Comparison of ENCODE assay signal across 8 mouse cellular contexts in the genomic region with DNA sequence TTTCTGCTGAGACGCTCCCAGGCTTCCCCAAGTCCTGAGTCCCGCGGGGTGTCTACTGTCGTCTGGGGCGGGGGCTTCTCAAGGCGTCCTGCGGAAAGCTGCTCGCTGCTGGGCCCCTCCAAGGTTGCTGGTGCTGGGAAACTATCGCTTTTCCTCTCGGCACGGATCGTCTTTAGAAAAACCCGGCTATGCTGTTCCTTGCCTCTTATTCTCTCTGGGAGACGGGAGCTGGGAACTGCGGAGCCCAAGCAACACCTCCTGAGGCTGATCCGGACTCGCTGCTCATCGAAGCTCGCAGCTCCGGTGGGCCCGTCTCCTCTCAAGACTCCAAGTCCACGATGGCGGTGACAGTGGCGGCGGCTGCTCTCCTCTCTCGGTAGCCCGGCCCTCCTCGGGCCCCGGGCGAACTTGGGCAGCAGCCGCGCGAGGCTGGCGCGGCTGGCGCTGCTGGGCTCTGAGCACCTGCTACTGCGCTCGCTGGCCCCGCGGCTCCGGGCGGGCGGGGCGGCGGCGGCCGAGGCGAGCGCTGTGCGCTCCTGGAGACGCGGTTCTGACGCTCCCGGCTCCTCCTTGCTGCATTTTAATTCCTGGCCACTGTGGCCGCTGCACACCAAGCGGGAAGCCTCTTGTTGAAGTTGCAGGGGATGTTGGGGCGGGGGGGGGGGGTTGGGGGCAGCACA.
DNase-seq lines count a peak whose midpoint lies in the region; ATAC-seq and TF ChIP-seq lines count a peak whose summit lies in the region.

No protein-coding gene starts in this region.

- no peaks in the 10 kb centered on the region for H3K9me3 ChIP-seq in heart, embryonic 13.5 days
- H3K9me3 ChIP-seq in liver, postnatal 0 days (ENCODE audit: low read length) = no peaks in the 10 kb centered on the region

- ATAC-seq in heart, embryonic 13.5 days (ENCODE audit: extremely low read depth, insufficient number of reproducible peaks, low FRiP score, low TSS enrichment) = no peak
- no peak for ATAC-seq in liver, postnatal 0 days

- TF ChIP-seq EP300 in liver, postnatal 0 days (IDR thresholded peaks at IDR 0.05; ENCODE audit: low read depth) = no peak

- peak; percentile 48 for TF ChIP-seq CTCF in layer of hippocampus, adult 2 months (conservative IDR thresholded peaks at IDR 0.05)
- TF ChIP-seq CTCF in liver, postnatal 0 days (IDR thresholded peaks at IDR 0.05; ENCODE audit: low read depth) = no peak

- H3K9ac ChIP-seq in heart, embryonic 13.5 days = peak overlapping the region; percentile 69; the same call in 1 of the 2 replicates
- no peak overlapping the region for H3K9ac ChIP-seq in liver, postnatal 0 days (replicated peaks)

- WGBS in heart, embryonic 13.5 days = under 1% methylated on average over 57 of the region's 57 CpGs
- under 1% methylated on average over 50 of the region's 57 CpGs for WGBS in liver, postnatal 0 days (ENCODE audit: insufficient replicate concordance)

- peaks cover 85% of the 10 kb centered on the region for H3K27me3 ChIP-seq in heart, embryonic 13.5 days (replicated peaks)
- H3K27me3 ChIP-seq in liver, postnatal 0 days (ENCODE audit: insufficient read depth, low read length) = peaks cover 55% of the 10 kb centered on the region

- H3K4me1 ChIP-seq in heart, embryonic 13.5 days = peaks cover 25% of the 10 kb centered on the region
- H3K4me1 ChIP-seq in liver, postnatal 0 days (ENCODE audit: insufficient read depth) = no peaks in the 10 kb centered on the region

- H3K4me2 ChIP-seq in heart, embryonic 13.5 days = peak overlapping the region; percentile 95
- H3K4me2 ChIP-seq in liver, postnatal 0 days (ENCODE audit: low read depth, low read length) = peak overlapping the region; percentile 58; the same call in 1 of the 2 replicates

- no peak overlapping the region for H3K27ac ChIP-seq in heart, embryonic 13.5 days (replicated peaks)
- peak overlapping the region; percentile 95 for H3K27ac ChIP-seq in layer of hippocampus, adult 2 months
- H3K27ac ChIP-seq in liver, postnatal 0 days (ENCODE audit: low read depth) = no peak overlapping the region

- H3K36me3 ChIP-seq in heart, embryonic 13.5 days = no peaks in the 10 kb centered on the region
- no peaks in the 10 kb centered on the region for H3K36me3 ChIP-seq in liver, postnatal 0 days (replicated peaks; ENCODE audit: insufficient read depth, low read length)

- DNase-seq in ovary, postnatal 10 days (ENCODE audit: low spot score) = peak; percentile 13
- DNase-seq in ovary, adult 18-20 months (ENCODE audit: low spot score) = no peak
- peak; percentile 79 for DNase-seq in embryo, embryonic 10.5 days (ENCODE audit: low spot score)
- peak; percentile 66 to 76 for DNase-seq in layer of hippocampus, adult 2 months (ENCODE audit: low spot score in 2 of 2)
- DNase-seq in liver, postnatal 0 days = no peak
- DNase-seq in right cerebral cortex, postnatal 36 days (ENCODE audit: low spot score in 2 of 2) = peak; percentile 79
- DNase-seq in natural killer cell, adult 2 months (ENCODE audit: low spot score in 2 of 2) = no peak

- peak overlapping the region; percentile 60 for H3K4me3 ChIP-seq in heart, embryonic 13.5 days
- peak overlapping the region; percentile 77 for H3K4me3 ChIP-seq in layer of hippocampus, adult 2 months
- no peak overlapping the region for H3K4me3 ChIP-seq in liver, postnatal 0 days (ENCODE audit: low read depth, low read length)

Comparison
In these comparisons a context has a peak if more than half of its experiments do, and no peak if none do; other contexts are left out.
1. DNase-seq: peak in ovary, postnatal 10 days (single experiment), embryo, embryonic 10.5 days (single experiment), layer of hippocampus, adult 2 months (2 of 2) and right cerebral cortex, postnatal 36 days (2 of 2); none in ovary, adult 18-20 months (single experiment), liver, postnatal 0 days (single experiment) and natural killer cell, adult 2 months (0 of 2).